23 mouse cellular contexts compared by ENCODE assay signal in genomic region chr2:38213041-38213440, GRCm38 (mm10).
DNase-seq lines count a peak whose midpoint lies in the region; ATAC-seq and TF ChIP-seq lines count a peak whose summit lies in the region.
"Had no signal": no experiment of that assay in that cellular context is flagged by ENCODE, and none has a peak within 500 bp of the region (broad histone marks: within the 10 kb centered on the region; RNA-seq: fewer than 3 reads in every experiment).

No protein-coding gene starts in this region.

- TF ChIP-seq CTCF in liver, postnatal 0 days (IDR thresholded peaks at IDR 0.05; ENCODE audit: low read depth), result no peak

- no peaks in the 10 kb centered on the region for H3K9me3 ChIP-seq in liver, postnatal 0 days (ENCODE audit: low read length)
- no peaks in the 10 kb centered on the region for H3K9me3 ChIP-seq in liver, embryonic 13.5 days (replicated peaks)
- no peaks in the 10 kb centered on the region; the same call in 1 of the 2 replicates for H3K9me3 ChIP-seq in liver, embryonic 16.5 days (replicated peaks; ENCODE audit: control insufficient read depth, low read length)
- H3K9me3 ChIP-seq: embryonic facial prominence, embryonic 12.5 days; embryonic facial prominence, embryonic 15.5 days; forebrain, embryonic 15.5 days; heart, embryonic 10.5 days; hindbrain, embryonic 12.5 days; hindbrain, embryonic 15.5 days had no signal

- H3K4me3 ChIP-seq in liver, postnatal 0 days (ENCODE audit: low read depth, low read length), result no peak overlapping the region
- no peak overlapping the region for H3K4me3 ChIP-seq in liver, embryonic 13.5 days (replicated peaks)
- no peak overlapping the region for H3K4me3 ChIP-seq in liver, embryonic 16.5 days (ENCODE audit: low read depth, low read length)
- H3K4me3 ChIP-seq: embryonic facial prominence, embryonic 12.5 days; embryonic facial prominence, embryonic 15.5 days; forebrain, embryonic 12.5 days; forebrain, embryonic 15.5 days; heart, adult 2 months; heart, embryonic 10.5 days; heart, embryonic 13.5 days; hindbrain, embryonic 12.5 days; hindbrain, embryonic 15.5 days had no signal

- H3K9ac ChIP-seq in liver, postnatal 0 days (replicated peaks), result no peak overlapping the region
- no peak overlapping the region for H3K9ac ChIP-seq in liver, embryonic 13.5 days
- H3K9ac ChIP-seq in liver, embryonic 16.5 days (ENCODE audit: low read depth, low read length), result no peak overlapping the region
- H3K9ac ChIP-seq: embryonic facial prominence, embryonic 12.5 days; embryonic facial prominence, embryonic 15.5 days; forebrain, embryonic 12.5 days; forebrain, embryonic 15.5 days; heart, embryonic 13.5 days; hindbrain, embryonic 12.5 days; hindbrain, embryonic 15.5 days had no signal

- H3K4me1 ChIP-seq in liver, postnatal 0 days (ENCODE audit: insufficient read depth), result peaks cover 5% of the 10 kb centered on the region
- H3K4me1 ChIP-seq in liver, embryonic 13.5 days (replicated peaks), result peaks cover 34% of the 10 kb centered on the region
- peaks cover 9% of the 10 kb centered on the region for H3K4me1 ChIP-seq in liver, embryonic 16.5 days (ENCODE audit: control insufficient read depth, low read depth, low read length)
- H3K4me1 ChIP-seq: embryonic facial prominence, embryonic 12.5 days; embryonic facial prominence, embryonic 15.5 days; forebrain, embryonic 12.5 days; forebrain, embryonic 15.5 days; heart, embryonic 10.5 days; heart, embryonic 13.5 days; hindbrain, embryonic 12.5 days; hindbrain, embryonic 15.5 days had no signal

- H3K36me3 ChIP-seq in liver, postnatal 0 days (replicated peaks; ENCODE audit: insufficient read depth, low read length), result no peaks in the 10 kb centered on the region
- 0 out of 2 replicates have a peak, but pooled peaks cover 3% of the 10 kb centered on the region for H3K36me3 ChIP-seq in liver, embryonic 13.5 days
- H3K36me3 ChIP-seq in liver, embryonic 16.5 days (ENCODE audit: control insufficient read depth, insufficient read depth), result no peaks in the 10 kb centered on the region
- H3K36me3 ChIP-seq: embryonic facial prominence, embryonic 12.5 days; forebrain, embryonic 15.5 days; heart, embryonic 13.5 days; hindbrain, embryonic 12.5 days; hindbrain, embryonic 15.5 days had no signal

- no peak overlapping the region for H3K4me2 ChIP-seq in liver, postnatal 0 days (ENCODE audit: low read depth, low read length)
- no peak overlapping the region for H3K4me2 ChIP-seq in liver, embryonic 13.5 days
- no peak overlapping the region for H3K4me2 ChIP-seq in liver, embryonic 16.5 days (ENCODE audit: low read depth, low read length)
- H3K4me2 ChIP-seq: embryonic facial prominence, embryonic 12.5 days; embryonic facial prominence, embryonic 15.5 days; forebrain, embryonic 12.5 days; forebrain, embryonic 15.5 days; heart, embryonic 13.5 days; hindbrain, embryonic 12.5 days; hindbrain, embryonic 15.5 days had no signal

- TF ChIP-seq EP300 in liver, postnatal 0 days (IDR thresholded peaks at IDR 0.05; ENCODE audit: low read depth), result no peak

- no peaks in the 10 kb centered on the region for H3K27me3 ChIP-seq in liver, postnatal 0 days (ENCODE audit: insufficient read depth, low read length)
- no peaks in the 10 kb centered on the region for H3K27me3 ChIP-seq in liver, embryonic 13.5 days
- H3K27me3 ChIP-seq in liver, embryonic 16.5 days (ENCODE audit: control insufficient read depth, insufficient read depth, low read depth, low read length), result no peaks in the 10 kb centered on the region
- H3K27me3 ChIP-seq: embryonic facial prominence, embryonic 12.5 days; embryonic facial prominence, embryonic 15.5 days; forebrain, embryonic 12.5 days; forebrain, embryonic 15.5 days; heart, embryonic 13.5 days had no signal

- no peak overlapping the region for H3K27ac ChIP-seq in liver, postnatal 0 days (ENCODE audit: low read depth)
- H3K27ac ChIP-seq in liver, embryonic 13.5 days, result peak overlapping the region; percentile 32; the same call in 1 of the 2 replicates
- H3K27ac ChIP-seq in liver, embryonic 16.5 days (ENCODE audit: low read length), result no peak overlapping the region
- H3K27ac ChIP-seq: embryonic facial prominence, embryonic 12.5 days; embryonic facial prominence, embryonic 15.5 days; forebrain, embryonic 12.5 days; forebrain, embryonic 15.5 days; heart, adult 2 months; heart, embryonic 10.5 days; heart, embryonic 13.5 days; hindbrain, embryonic 12.5 days; hindbrain, embryonic 15.5 days had no signal

- no peak for ATAC-seq in liver, postnatal 0 days
- peak; percentile 83 for ATAC-seq in liver, embryonic 13.5 days (ENCODE audit: low read depth)
- peak; percentile 63 for ATAC-seq in liver, embryonic 16.5 days (ENCODE audit: low read depth)
- ATAC-seq: forebrain, embryonic 15.5 days had no signal

- DNase-seq in liver, result peak; percentile 49
- DNase-seq in liver, postnatal 0 days, result no peak
- DNase-seq in liver, embryonic 13.5 days, result peak; percentile 24
- DNase-seq in adrenal gland, postnatal 14 days, result no peak
- DNase-seq in cerebellum, postnatal 10 days, result no peak
- no peak for DNase-seq in gastrocnemius, postnatal 25 days
- DNase-seq: adrenal gland, adult 2 months; adrenal gland, postnatal 36 days; cerebellum, adult 18-20 months; cerebellum, adult 9-10 months; cerebellum, postnatal 25 days; gastrocnemius, postnatal 36 days; heart, adult 2 months; heart, postnatal 14 days had no signal

- WGBS in liver, postnatal 0 days (ENCODE audit: insufficient replicate concordance), result 35% methylated on average over 1 of the region's 1 CpGs
- WGBS in liver, embryonic 13.5 days (ENCODE audit: insufficient replicate concordance), result 14% methylated on average over 1 of the region's 1 CpGs
- 9% methylated on average over 1 of the region's 1 CpGs for WGBS in liver, embryonic 16.5 days (ENCODE audit: insufficient replicate concordance)

Comparison
In these comparisons a context has a peak if more than half of its experiments do, and no peak if none do; other contexts are left out.
1. DNase-seq: peak in liver (single experiment) and liver, embryonic 13.5 days (single experiment); none in liver, postnatal 0 days (single experiment), adrenal gland, postnatal 14 days (single experiment), cerebellum, postnatal 10 days (0 of 2) and gastrocnemius, postnatal 25 days (single experiment).